8 mouse cellular contexts compared by ENCODE assay signal in the genomic region with DNA sequence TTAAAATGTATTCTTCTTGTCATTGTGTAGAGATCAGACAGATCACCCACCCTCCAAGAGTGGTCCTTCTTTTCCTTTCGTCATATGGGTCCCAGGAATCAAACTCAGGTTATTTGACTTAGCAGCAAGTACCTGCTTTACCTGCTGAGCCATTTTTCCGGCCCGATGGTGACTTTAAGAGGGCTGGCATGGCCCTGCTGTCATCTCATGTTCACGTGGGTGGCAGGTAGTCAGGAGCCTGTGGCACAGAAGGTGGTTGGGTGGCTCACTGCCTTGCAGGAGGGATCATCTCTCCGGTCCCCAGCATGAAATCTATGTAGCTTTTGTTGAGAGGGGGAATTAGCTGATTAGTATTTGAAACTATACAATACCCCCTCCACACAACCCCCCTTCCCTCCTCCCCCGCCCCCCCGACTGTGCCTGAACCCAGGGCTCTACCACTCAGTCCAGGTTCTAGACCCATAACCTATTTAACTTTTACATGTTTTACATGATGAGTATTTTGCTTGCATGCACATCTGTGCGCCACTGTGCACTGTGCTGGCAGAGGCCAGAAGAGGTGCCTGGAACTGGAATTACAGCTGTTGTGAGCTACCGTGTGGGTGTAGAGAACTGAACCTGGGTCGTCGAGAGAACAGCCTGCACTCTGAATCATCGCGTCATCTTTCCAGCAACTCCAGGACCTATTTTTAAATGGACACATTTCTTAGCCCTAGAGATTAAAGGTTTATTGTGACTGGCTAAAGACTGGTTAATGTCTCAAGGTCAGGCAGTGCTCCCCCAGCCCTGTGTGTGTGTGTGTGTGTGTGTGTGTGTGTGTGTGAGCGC. TPM values are rescaled to one million over a fixed set of nuclear protein-coding genes. Genes with fewer than 3 reads are reported as not detected.
DNase-seq lines count a peak whose midpoint lies in the region; ATAC-seq and TF ChIP-seq lines count a peak whose summit lies in the region.

No protein-coding gene starts in this region.

- no peak for DNase-seq in cerebellum, adult 2 months
- DNase-seq in cerebellum, adult 8-10 months, result no peak
- DNase-seq in testis, postnatal 14 days (ENCODE audit: low spot score), result no peak
- DNase-seq in gastrocnemius, postnatal 36 days, result no peak
- DNase-seq in cerebellum, adult 11 months, result no peak

- TF ChIP-seq POLR2A in cerebellum, adult 2 months (IDR thresholded peaks at IDR 0.05; ENCODE audit: borderline replicate concordance, insufficient read depth, low read length), result no peak
- TF ChIP-seq POLR2A in testis, adult 2 months (IDR thresholded peaks at IDR 0.05; ENCODE audit: control insufficient read depth, low read depth, low read length), result no peak
- no peak for TF ChIP-seq POLR2A in olfactory bulb, adult 2 months (IDR thresholded peaks at IDR 0.05; ENCODE audit: insufficient read depth, low read depth, low read length)

- H3K27ac ChIP-seq in cerebellum, adult 2 months (ENCODE audit: insufficient read depth, low read length), result no peak overlapping the region
- H3K27ac ChIP-seq in testis, adult 2 months (ENCODE audit: control insufficient read depth, insufficient read depth, low read depth, low read length), result peak overlapping the region; percentile 46; the same call in 1 of the 2 replicates
- peak overlapping the region; percentile 91 for H3K27ac ChIP-seq in intestine, embryonic 15.5 days
- peak overlapping the region; percentile 87 for H3K27ac ChIP-seq in olfactory bulb, adult 2 months (ENCODE audit: insufficient read depth, low read depth, low read length)

- H3K9ac ChIP-seq in intestine, embryonic 15.5 days, result peak overlapping the region; percentile 89; the same call in 1 of the 2 replicates

- peak; percentile 54 for ATAC-seq in intestine, embryonic 15.5 days

- H3K4me3 ChIP-seq in cerebellum, adult 2 months (replicated peaks; ENCODE audit: insufficient read depth, low read depth, low read length), result peak overlapping the region; percentile 57
- H3K4me3 ChIP-seq in testis, adult 2 months (ENCODE audit: control insufficient read depth, low read depth, low read length), result peak overlapping the region; percentile 88
- peak overlapping the region; percentile 95 for H3K4me3 ChIP-seq in intestine, embryonic 15.5 days (replicated peaks)
- peak overlapping the region; percentile 80 for H3K4me3 ChIP-seq in olfactory bulb, adult 2 months (ENCODE audit: insufficient read depth, low read depth, low read length)

- H3K4me2 ChIP-seq in intestine, embryonic 15.5 days (replicated peaks), result peak overlapping the region; percentile 71

- no peaks in the 10 kb centered on the region for H3K9me3 ChIP-seq in intestine, embryonic 15.5 days

- no peaks in the 10 kb centered on the region; the same call in 1 of the 2 replicates for H3K4me1 ChIP-seq in cerebellum, adult 2 months (ENCODE audit: control insufficient read depth, insufficient read depth, low read length)
- peaks cover 9% of the 10 kb centered on the region for H3K4me1 ChIP-seq in testis, adult 2 months (ENCODE audit: control insufficient read depth, insufficient read depth, low read length)
- H3K4me1 ChIP-seq in intestine, embryonic 15.5 days (replicated peaks), result peaks cover 12% of the 10 kb centered on the region
- peaks cover 10% of the 10 kb centered on the region for H3K4me1 ChIP-seq in olfactory bulb, adult 2 months (ENCODE audit: control insufficient read depth, insufficient read depth, low read length)

- intact Hi-C loops in gastrocnemius, postnatal 36 days (cut with DNase I), result no loop called here

- WGBS in cerebellum, adult 2 months, result 52% methylated on average over 14 of the region's 14 CpGs
- WGBS in intestine, embryonic 15.5 days, result 55% methylated on average over 14 of the region's 14 CpGs
- 33% methylated on average over 14 of the region's 14 CpGs for WGBS in olfactory bulb, adult 2 months

- H3K27me3 ChIP-seq in cerebellum, adult 2 months (ENCODE audit: control insufficient read depth, insufficient read depth, low read length), result no peaks in the 10 kb centered on the region
- H3K27me3 ChIP-seq in testis, adult 2 months (ENCODE audit: control insufficient read depth, insufficient read depth, low read length), result no peaks in the 10 kb centered on the region
- no peaks in the 10 kb centered on the region for H3K27me3 ChIP-seq in intestine, embryonic 15.5 days (replicated peaks)

- no peaks in the 10 kb centered on the region for H3K36me3 ChIP-seq in testis, adult 2 months (ENCODE audit: control insufficient read depth, insufficient read depth, low read length)
- H3K36me3 ChIP-seq in intestine, embryonic 15.5 days, result peaks cover 4% of the 10 kb centered on the region; the same call in 1 of the 2 replicates

- TF ChIP-seq CTCF in cerebellum, adult 2 months (IDR thresholded peaks at IDR 0.05; ENCODE audit: borderline replicate concordance, insufficient read depth, low read depth, low read length), result no peak
- no peak for TF ChIP-seq CTCF in testis, adult 2 months (IDR thresholded peaks at IDR 0.05; ENCODE audit: control insufficient read depth, insufficient read depth, insufficient replicate concordance, low read depth, low read length)
- no peak for TF ChIP-seq CTCF in olfactory bulb, adult 2 months (IDR thresholded peaks at IDR 0.05; ENCODE audit: insufficient read depth, low read depth, low read length)

RNA-seq across cellular contexts. Expression of a gene that starts 0.6 kb away (rescaled TPM):
- 105 and 111 TPM in 2 replicates for polyA plus RNA-seq in cerebellum, adult 2 months (2012; rRNA removed)
- polyA plus RNA-seq in testis, adult 2 months (2012; rRNA removed), result 19.5 and 23.0 TPM in 2 replicates
- polyA plus RNA-seq in intestine, embryonic 15.5 days (2015; fragmentation: Nextera tagmentation; extraction: Ambion mirVana), result 146 and 154 TPM in 2 replicates
- polyA plus RNA-seq in olfactory bulb, adult 2 months (2012; ENCODE audit: insufficient read depth, insufficient read length, low replicate concordance, missing spikeins), result not detected in 2 replicates
- 10 to 100 TPM; 28.0 to 28.9 TPM for total RNA-seq in gastrocnemius, postnatal 36 days (2021)

RNA-seq across cellular contexts. Expression of a gene that starts 8.0 kb away (rescaled TPM):
- polyA plus RNA-seq in cerebellum, adult 2 months (2012; rRNA removed), result 478 and 508 TPM in 2 replicates
- 145 and 148 TPM in 2 replicates for polyA plus RNA-seq in testis, adult 2 months (2012; rRNA removed)
- 450 and 479 TPM in 2 replicates for polyA plus RNA-seq in intestine, embryonic 15.5 days (2015; fragmentation: Nextera tagmentation; extraction: Ambion mirVana)
- 408 and 522 TPM in 2 replicates for polyA plus RNA-seq in olfactory bulb, adult 2 months (2012; ENCODE audit: insufficient read depth, insufficient read length, low replicate concordance, missing spikeins)
- total RNA-seq in gastrocnemius, postnatal 36 days (2021), result 100 to 1,000 TPM; 146 to 182 TPM

RNA-seq across cellular contexts. Expression of a gene that starts 15.3 kb away (rescaled TPM):
- polyA plus RNA-seq in cerebellum, adult 2 months (2012; rRNA removed), result 95.4 and 99.7 TPM in 2 replicates
- polyA plus RNA-seq in testis, adult 2 months (2012; rRNA removed), result 22.0 and 24.3 TPM in 2 replicates
- polyA plus RNA-seq in intestine, embryonic 15.5 days (2015; fragmentation: Nextera tagmentation; extraction: Ambion mirVana), result 60.0 and 63.7 TPM in 2 replicates
- polyA plus RNA-seq in olfactory bulb, adult 2 months (2012; ENCODE audit: insufficient read depth, insufficient read length, low replicate concordance, missing spikeins), result 295 TPM in 1 of 2 replicates, not detected in the other
- 10 to 100 TPM; 31.4 to 39.2 TPM for total RNA-seq in gastrocnemius, postnatal 36 days (2021)

RNA-seq across cellular contexts. Expression of a gene that starts 51.1 kb away (rescaled TPM):
- 1.0 and 1.1 TPM in 2 replicates for polyA plus RNA-seq in cerebellum, adult 2 months (2012; rRNA removed)
- 0.97 and 1.6 TPM in 2 replicates for polyA plus RNA-seq in testis, adult 2 months (2012; rRNA removed)
- polyA plus RNA-seq in intestine, embryonic 15.5 days (2015; fragmentation: Nextera tagmentation; extraction: Ambion mirVana), result 7.9 and 8.4 TPM in 2 replicates
- polyA plus RNA-seq in olfactory bulb, adult 2 months (2012; ENCODE audit: insufficient read depth, insufficient read length, low replicate concordance, missing spikeins), result not detected in 2 replicates
- total RNA-seq in gastrocnemius, postnatal 36 days (2021), result not detected
